Mouse (Mus musculus): ENCODE data around the gene Cspg4. TPM values are rescaled to one million over a fixed set of nuclear protein-coding genes. Genes with fewer than 3 reads are reported as not detected.
A peak's percentile ranks its signal among the peaks of the same experiment; 100 is the strongest.
"Not testable (repeated sequence)": the region's sequence is repeated elsewhere in the genome, so short reads cannot be mapped to it uniquely, and the experiment has no call there.

Gene Cspg4
- polyA plus RNA-seq, 1 experiment from 2014 or later = 9.0 TPM

DNA sequence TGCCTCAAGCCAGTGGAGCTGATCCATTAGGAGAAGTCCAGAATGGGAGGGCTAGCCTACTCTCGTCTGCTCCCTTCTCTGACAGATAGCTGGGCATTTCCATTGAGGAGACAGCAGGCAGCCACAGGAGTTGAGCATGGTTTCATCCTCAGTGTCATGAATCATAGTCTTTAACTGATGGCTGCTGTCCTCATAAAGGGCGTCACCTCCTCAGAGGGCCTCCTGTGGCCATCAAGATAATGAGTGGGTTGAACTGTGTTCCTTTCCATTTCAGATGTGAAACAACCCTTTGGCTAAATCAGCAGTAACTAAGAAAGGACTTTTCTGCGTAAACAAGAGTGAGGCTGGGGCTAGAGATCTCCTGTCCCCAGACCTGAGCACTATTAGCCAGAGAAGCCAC, 38.8 kb downstream of the Cspg4 start:
- Histone ChIP-seq H3K4me1 (replicated peaks; ENCODE audit: control insufficient read depth, insufficient read depth) (no peaks in the 10 kb centered on the region), H3K27ac (replicated peaks) (no peak overlapping the region), H3K4me2 (replicated peaks; ENCODE audit: low read depth) (no peak overlapping the region), H3K27me3 (ENCODE audit: control insufficient read depth, insufficient read depth, low read length) (no peaks in the 10 kb centered on the region), H3K9ac (ENCODE audit: low read length) (no peak overlapping the region), H3K4me3 (ENCODE audit: low read depth, low read length) (no peak overlapping the region), H3K9me3 (ENCODE audit: control insufficient read depth, low read length) (no peaks in the 10 kb centered on the region), H3K36me3 (ENCODE audit: control insufficient read depth, insufficient read depth, low read length) (no peaks in the 10 kb centered on the region)
- DNase-seq (ENCODE audit: low spot score) (no peak), ATAC-seq (ENCODE audit: low FRiP score, low TSS enrichment) (no peak)
- 82% methylated on average over 3 of the region's 3 CpGs for WGBS
- no peak for TF ChIP-seq EP300 (optimal IDR thresholded peaks at IDR 0.05)
- no peak for TF ChIP-seq CTCF (IDR thresholded peaks at IDR 0.05; ENCODE audit: low read depth)

DNA sequence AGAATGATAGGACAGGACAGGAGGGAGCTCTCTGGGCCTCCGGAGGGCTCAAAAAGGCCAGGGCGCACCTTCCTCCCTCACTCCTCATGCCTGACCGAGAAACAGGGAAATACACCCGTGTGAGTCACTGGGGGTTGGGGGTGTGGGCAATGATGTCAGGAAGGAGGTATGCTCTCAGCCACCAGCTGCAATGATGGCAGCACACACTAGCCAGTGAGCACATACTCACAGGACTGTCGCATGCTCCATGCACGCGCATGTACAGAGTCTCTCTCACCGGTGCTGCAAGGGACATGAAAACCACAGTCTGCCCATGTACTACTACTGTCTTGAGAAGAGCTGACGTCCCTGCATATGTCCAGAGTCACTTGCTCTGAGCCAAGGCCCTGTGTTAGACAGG, 42.7 kb downstream of the Cspg4 start:
- no peaks in the 10 kb centered on the region for H3K9me3 ChIP-seq (ENCODE audit: control insufficient read depth, low read length)
- H3K9ac ChIP-seq (ENCODE audit: low read length) = no peak overlapping the region
- 52% methylated on average over 9 of the region's 9 CpGs for WGBS
- H3K36me3 ChIP-seq (ENCODE audit: control insufficient read depth, insufficient read depth, low read length) = no peaks in the 10 kb centered on the region
- TF ChIP-seq CTCF (IDR thresholded peaks at IDR 0.05; ENCODE audit: low read depth) (no peak), EP300 (optimal IDR thresholded peaks at IDR 0.05) (no peak)
- no peaks in the 10 kb centered on the region for H3K27me3 ChIP-seq (ENCODE audit: control insufficient read depth, insufficient read depth, low read length)
- peak overlapping the region; percentile 75 for H3K27ac ChIP-seq (replicated peaks)
- DNase-seq (ENCODE audit: low spot score) (peak; percentile 83), ATAC-seq (ENCODE audit: low FRiP score, low TSS enrichment) (peak; percentile 88)
- no peak overlapping the region for H3K4me2 ChIP-seq (replicated peaks; ENCODE audit: low read depth)
- H3K4me3 ChIP-seq (ENCODE audit: low read depth, low read length) = no peak overlapping the region
- no peaks in the 10 kb centered on the region for H3K4me1 ChIP-seq (replicated peaks; ENCODE audit: control insufficient read depth, insufficient read depth)

DNA sequence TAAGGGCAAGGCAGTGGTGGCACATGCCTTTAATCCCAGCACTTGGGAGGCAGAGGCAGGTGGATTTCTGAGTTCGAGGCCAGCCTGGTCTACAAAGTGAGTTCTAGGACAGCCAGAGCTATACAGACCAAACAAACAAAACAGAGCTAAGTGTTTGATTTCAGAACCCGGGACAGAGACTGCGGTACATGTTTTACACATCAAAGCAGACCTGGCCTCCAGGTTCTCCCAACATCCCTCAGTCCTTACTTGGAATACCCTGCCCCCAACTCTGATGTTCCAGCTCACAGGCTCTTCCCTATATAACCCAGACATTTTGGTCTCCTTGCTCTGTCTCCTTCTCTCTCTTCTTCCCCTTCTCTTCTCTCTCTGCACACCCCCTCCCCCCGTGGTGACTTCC, 45.2 kb downstream of the Cspg4 start:
- not testable (repeated sequence) for DNase-seq (ENCODE audit: low spot score); H3K4me3 ChIP-seq (ENCODE audit: low read depth, low read length); H3K27me3 ChIP-seq (ENCODE audit: control insufficient read depth, insufficient read depth, low read length); H3K9ac ChIP-seq (ENCODE audit: low read length); H3K27ac ChIP-seq (replicated peaks); H3K9me3 ChIP-seq (ENCODE audit: control insufficient read depth, low read length); H3K36me3 ChIP-seq (ENCODE audit: control insufficient read depth, insufficient read depth, low read length); H3K4me2 ChIP-seq (replicated peaks; ENCODE audit: low read depth); ATAC-seq (ENCODE audit: low FRiP score, low TSS enrichment); H3K4me1 ChIP-seq (replicated peaks; ENCODE audit: control insufficient read depth, insufficient read depth)
- WGBS = 40% methylated on average over 4 of the region's 4 CpGs

DNA sequence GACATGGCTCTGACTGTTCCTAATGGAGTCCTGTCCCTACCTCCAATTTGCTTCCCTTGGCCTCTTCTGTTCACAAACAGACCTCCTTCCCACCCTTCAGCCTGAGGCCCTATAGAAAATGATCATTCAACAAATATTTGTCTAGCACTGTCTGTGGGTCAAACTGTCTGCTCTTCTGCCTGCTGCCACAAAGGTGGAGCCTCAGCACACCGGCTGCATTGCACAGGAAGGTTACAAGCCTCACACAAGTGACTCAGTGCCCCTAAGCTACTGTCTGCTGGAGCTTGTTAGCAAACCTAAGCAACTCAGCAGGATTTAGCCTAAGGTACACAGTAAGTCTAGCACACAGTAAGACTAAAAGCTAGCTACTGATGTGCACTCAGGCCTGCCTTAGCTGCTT, 46.2 kb downstream of the Cspg4 start:
- 18% methylated on average over 1 of the region's 1 CpGs for WGBS
- Histone ChIP-seq H3K27ac (replicated peaks) (no peak overlapping the region), H3K4me3 (ENCODE audit: low read depth, low read length) (no peak overlapping the region), H3K9ac (ENCODE audit: low read length) (no peak overlapping the region), H3K36me3 (ENCODE audit: control insufficient read depth, insufficient read depth, low read length) (no peaks in the 10 kb centered on the region; the same call in 1 of the 2 replicates), H3K27me3 (ENCODE audit: control insufficient read depth, insufficient read depth, low read length) (no peaks in the 10 kb centered on the region), H3K4me1 (replicated peaks; ENCODE audit: control insufficient read depth, insufficient read depth) (0 out of 2 replicates have a peak, but pooled peaks cover 3% of the 10 kb centered on the region), H3K9me3 (ENCODE audit: control insufficient read depth, low read length) (no peaks in the 10 kb centered on the region), H3K4me2 (replicated peaks; ENCODE audit: low read depth) (no peak overlapping the region)
- no peak for TF ChIP-seq CTCF (IDR thresholded peaks at IDR 0.05; ENCODE audit: low read depth)
- no peak for TF ChIP-seq EP300 (optimal IDR thresholded peaks at IDR 0.05)
- DNase-seq (ENCODE audit: low spot score) (no peak), ATAC-seq (ENCODE audit: low FRiP score, low TSS enrichment) (no peak)

DNA sequence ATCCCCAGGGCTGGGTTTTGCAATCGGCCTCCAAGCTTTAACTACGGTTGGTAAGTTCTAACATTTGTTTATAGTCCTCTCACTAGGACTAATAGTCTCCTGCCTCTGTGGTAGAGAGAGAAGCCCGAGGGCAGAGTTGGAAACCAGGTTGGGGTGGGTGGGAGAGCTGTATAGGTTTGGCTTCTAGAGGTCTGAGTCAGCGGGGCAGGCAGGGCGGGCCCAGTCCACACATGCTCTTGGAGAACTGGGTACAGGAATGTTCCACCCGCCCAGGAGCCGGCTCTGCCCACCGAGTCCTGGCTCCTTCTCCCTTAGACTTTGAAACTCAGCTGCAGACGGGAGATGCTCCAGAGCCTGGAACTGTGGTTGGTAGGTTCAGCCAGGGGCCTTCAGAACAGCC, 49.2 kb downstream of the Cspg4 start:
- Histone ChIP-seq H3K4me3 (ENCODE audit: low read depth, low read length) (no peak overlapping the region), H3K4me2 (replicated peaks; ENCODE audit: low read depth) (no peak overlapping the region), H3K27me3 (ENCODE audit: control insufficient read depth, insufficient read depth, low read length) (no peaks in the 10 kb centered on the region), H3K4me1 (replicated peaks; ENCODE audit: control insufficient read depth, insufficient read depth) (0 out of 2 replicates have a peak, but pooled peaks cover 3% of the 10 kb centered on the region), H3K36me3 (ENCODE audit: control insufficient read depth, insufficient read depth, low read length) (peaks cover 5% of the 10 kb centered on the region), H3K27ac (replicated peaks) (peak overlapping the region; percentile 56), H3K9ac (ENCODE audit: low read length) (no peak overlapping the region), H3K9me3 (ENCODE audit: control insufficient read depth, low read length) (no peaks in the 10 kb centered on the region)
- no peak for TF ChIP-seq CTCF (IDR thresholded peaks at IDR 0.05; ENCODE audit: low read depth)
- peak; percentile 20 for TF ChIP-seq EP300 (optimal IDR thresholded peaks at IDR 0.05)
- WGBS = 52% methylated on average over 9 of the region's 9 CpGs
- peak; percentile 63 for ATAC-seq (ENCODE audit: low FRiP score, low TSS enrichment)
- peak; percentile 49 for DNase-seq (ENCODE audit: low spot score)

DNA sequence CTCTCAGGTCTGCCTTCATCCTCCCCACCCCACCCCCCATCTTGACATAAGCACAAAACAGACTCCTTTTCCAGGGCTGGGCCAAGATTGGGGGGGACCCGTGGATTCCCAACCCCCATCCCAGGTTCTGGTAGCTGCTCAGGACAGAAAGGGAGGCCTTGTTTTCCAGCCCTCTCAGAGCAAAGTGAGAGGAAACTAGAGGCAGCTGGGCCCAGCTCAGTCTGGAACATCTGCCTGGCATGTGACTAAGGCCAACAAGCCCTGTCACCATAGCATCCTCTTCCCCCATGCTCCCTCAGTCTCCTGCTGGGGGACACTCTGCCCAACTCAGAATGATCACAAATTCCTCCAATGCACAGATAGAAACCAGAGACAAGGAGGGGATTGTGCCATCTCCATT, 50.3 kb downstream of the Cspg4 start:
- WGBS = 81% methylated on average over 1 of the region's 1 CpGs

More for the DNA sequence above, 50.3 kb downstream of the Cspg4 start:
- peak overlapping the region; percentile 56; the same call in 1 of the 2 replicates for H3K27ac ChIP-seq (replicated peaks)
- H3K36me3 ChIP-seq (ENCODE audit: control insufficient read depth, insufficient read depth, low read length) = peaks cover 5% of the 10 kb centered on the region
- ATAC-seq (ENCODE audit: low FRiP score, low TSS enrichment) (no peak), DNase-seq (ENCODE audit: low spot score) (no peak)
- H3K4me3 ChIP-seq (ENCODE audit: low read depth, low read length) = no peak overlapping the region
- no peak overlapping the region for H3K9ac ChIP-seq (ENCODE audit: low read length)
- H3K4me2 ChIP-seq (replicated peaks; ENCODE audit: low read depth) = no peak overlapping the region
- H3K4me1 ChIP-seq (replicated peaks; ENCODE audit: control insufficient read depth, insufficient read depth) = 0 out of 2 replicates have a peak, but pooled peaks cover 3% of the 10 kb centered on the region
- no peaks in the 10 kb centered on the region for H3K9me3 ChIP-seq (ENCODE audit: control insufficient read depth, low read length)
- H3K27me3 ChIP-seq (ENCODE audit: control insufficient read depth, insufficient read depth, low read length) = no peaks in the 10 kb centered on the region
- no peak for TF ChIP-seq CTCF (IDR thresholded peaks at IDR 0.05; ENCODE audit: low read depth)
- TF ChIP-seq EP300 (optimal IDR thresholded peaks at IDR 0.05) = no peak
